Mouse (Mus musculus) midbrain, postnatal 0 days (tissue): Measurements from ENCODE around the gene Sec24b. TPM values are rescaled to one million over a fixed set of nuclear protein-coding genes. Genes with fewer than 3 reads are reported as not detected.

Source experiments
- ATAC-seq: fragments of 200-750 bp; cut with Nextera tagmentation; 2 replicates; pipeline ENCODE4 v1.8.0; 2017; ENCODE audit warnings: moderate number of reproducible peaks, mild to moderate bottlenecking, moderate TSS enrichment, moderate library complexity; ENCODE audit not compliant: low FRiP score
- DNase-seq: peaks from one replicate; pipeline ENCODE4 v3.0.0-alpha.2; 2015; ENCODE audit warnings: low spot score
- H3K27ac ChIP-seq: fragments of 300-500 bp; sonication (generic); 2 replicates; pipeline ENCODE4 v1.5.1; 2014; ENCODE audit warnings: low read depth, mild to moderate bottlenecking, low read length, mixed read lengths
- H3K27me3 ChIP-seq: fragments of 300-500 bp; sonication (generic); 2 replicates; pipeline ENCODE4 v1.6.1; 2014; ENCODE audit warnings: low read length, control low read depth, mixed read lengths; ENCODE audit not compliant: insufficient read depth
- H3K36me3 ChIP-seq: fragments of 300-500 bp; sonication (generic); 2 replicates; pipeline ENCODE4 v1.6.1; 2014; ENCODE audit warnings: low read length, control low read depth, mixed read lengths; ENCODE audit not compliant: insufficient read depth
- H3K4me1 ChIP-seq: fragments of 300-500 bp; sonication (generic); 2 replicates; pipeline ENCODE4 v1.6.1; 2014; ENCODE audit warnings: mild to moderate bottlenecking, control low read depth, antibody characterized with exemption, low read length, mixed read lengths; ENCODE audit not compliant: insufficient read depth
- H3K4me2 ChIP-seq: fragments of 300-500 bp; sonication (generic); 2 replicates; pipeline ENCODE4 v1.6.1; 2014; ENCODE audit warnings: low read depth, mild to moderate bottlenecking, low read length, mixed read lengths; ENCODE audit not compliant: poor library complexity, severe bottlenecking
- H3K4me3 ChIP-seq: fragments of 300-500 bp; sonication (generic); 2 replicates; pipeline ENCODE4 v1.5.1; 2014; ENCODE audit warnings: low read depth, mild to moderate bottlenecking, low read length, moderate library complexity
- H3K9ac ChIP-seq: fragments of 300-500 bp; sonication (generic); replicated peaks from 2 replicates; pipeline ENCODE4 v1.6.1; 2014; ENCODE audit warnings: mild to moderate bottlenecking, low read length, moderate library complexity, mixed read lengths; ENCODE audit not compliant: poor library complexity, severe bottlenecking
- H3K9me3 ChIP-seq: fragments of 300-500 bp; sonication (generic); 2 replicates; pipeline ENCODE4 v1.6.1; 2016; ENCODE audit warnings: low read length, control low read depth
- CTCF ChIP-seq: IDR thresholded peaks from 2 replicates; pipeline ENCODE4 v1.5.1; 2016; ENCODE audit warnings: antibody characterized with exemption, mild to moderate bottlenecking
- WGBS: fragments of 180-500 bp; shearing (Covaris S2); extraction: QIAGEN DNeasy Blood & Tissue Kit; methylation state at CpG from one replicate; pipeline ENCODE4 v1.1.7; 2014; 5-methylcytosine and 5-hydroxymethylcytosine counted together
- polyA plus RNA-seq: library from polyadenylated mRNA; unstranded; fragments of >200 nt; fragmentation: Nextera tagmentation; extraction: Ambion mirVana; gene quantifications from 2 replicates; pipeline ENCODE4 v1.2.1, GENCODE M21; 2015
- total RNA-seq: library from RNA; depleted of rRNA; stranded (reverse); fragments of >200 nt; gene quantifications from 2 replicates; pipeline ENCODE4 v1.2.3, GENCODE M21; 2014

Sec24b gene
- total and polyA plus RNA-seq, 2 experiments from 2014 or later, result 29.1 to 39.7 TPM

GRCm38 (mm10) chr3:129969432-129970395, 91.6 kb downstream of the Sec24b start, which contains the start of gene Mcub:
Mcub (minus strand) TSS chr3:129970206.
- Histone ChIP-seq H3K27me3 (peaks cover 13% of the 10 kb centered on the region), H3K36me3 (no peaks in the 10 kb centered on the region), H3K27ac (no peak within 1 kb of the TSS), H3K9ac (peak within 1 kb of the TSS; percentile 24; the same call in 1 of the 2 replicates), H3K9me3 (no peaks in the 10 kb centered on the region), H3K4me1 (peaks cover 7% of the 10 kb centered on the region; the same call in 1 of the 2 replicates), H3K4me3 (peak within 1 kb of the TSS; percentile 49), H3K4me2 (peak within 1 kb of the TSS; percentile 100)
- WGBS, result under 1% methylated on average over 59 of the region's 63 CpGs
- no peak for TF ChIP-seq CTCF
- DNase-seq, result no peak
- ATAC-seq, result peak; percentile 35

- 32% methylated on average over 10 of the region's 10 CpGs for WGBS
- H3K27ac ChIP-seq, result no peak overlapping the region
- peaks cover 13% of the 10 kb centered on the region for H3K27me3 ChIP-seq
- no peak for ATAC-seq
- DNase-seq, result no peak
- H3K4me3 ChIP-seq, result peak overlapping the region; percentile 49
- TF ChIP-seq CTCF, result no peak
- H3K4me2 ChIP-seq, result peak overlapping the region; percentile 100
- H3K9ac ChIP-seq, result 0 out of 2 replicates have a peak overlapping the region, but pooled peaks have one; percentile 24
- H3K36me3 ChIP-seq, result no peaks in the 10 kb centered on the region
- H3K4me1 ChIP-seq, result peaks cover 7% of the 10 kb centered on the region; the same call in 1 of the 2 replicates
- H3K9me3 ChIP-seq, result no peaks in the 10 kb centered on the region
These were observed 92.3 kb downstream of the Sec24b start for GRCm38 (mm10) chr3:129969031-129969430.

GRCm38 (mm10) chr3:129967874-129968273, 93.5 kb downstream of the Sec24b start:
- Histone ChIP-seq H3K27ac (no peak overlapping the region), H3K9ac (no peak overlapping the region), H3K4me2 (no peak overlapping the region), H3K4me3 (no peak overlapping the region), H3K27me3 (peaks cover 13% of the 10 kb centered on the region), H3K4me1 (peaks cover 7% of the 10 kb centered on the region; the same call in 1 of the 2 replicates), H3K36me3 (no peaks in the 10 kb centered on the region), H3K9me3 (no peaks in the 10 kb centered on the region)
- DNase-seq (no peak), ATAC-seq (no peak)
- TF ChIP-seq CTCF, result no peak
- 62% methylated on average over 9 of the region's 9 CpGs for WGBS

GRCm38 (mm10) chr3:129964681-129965080, 96.7 kb downstream of the Sec24b start:
- 95% methylated on average over 8 of the region's 8 CpGs for WGBS

GRCm38 (mm10) chr3:129962533-129962932, 98.8 kb downstream of the Sec24b start:
- no peaks in the 10 kb centered on the region for H3K4me1 ChIP-seq
- ATAC-seq (no peak), DNase-seq (no peak)
- no peaks in the 10 kb centered on the region for H3K36me3 ChIP-seq
- TF ChIP-seq CTCF, result no peak
- H3K27me3 ChIP-seq, result no peaks in the 10 kb centered on the region
- no peak overlapping the region for H3K9ac ChIP-seq
- no peak overlapping the region for H3K4me2 ChIP-seq
- no peak overlapping the region for H3K4me3 ChIP-seq
- H3K27ac ChIP-seq, result no peak overlapping the region
- 74% methylated on average over 8 of the region's 8 CpGs for WGBS
- no peaks in the 10 kb centered on the region for H3K9me3 ChIP-seq

More at GRCm38 (mm10) chr3:129964681-129965080, 96.7 kb downstream of the Sec24b start:
- no peak for DNase-seq
- TF ChIP-seq CTCF, result no peak
- Histone ChIP-seq H3K9ac (no peak overlapping the region), H3K4me3 (no peak overlapping the region), H3K27me3 (peaks cover 8% of the 10 kb centered on the region), H3K9me3 (no peaks in the 10 kb centered on the region), H3K27ac (no peak overlapping the region), H3K4me1 (no peaks in the 10 kb centered on the region), H3K4me2 (no peak overlapping the region), H3K36me3 (no peaks in the 10 kb centered on the region)
- no peak for ATAC-seq

GRCm38 (mm10) chr3:129953296-129953695, 108.1 kb downstream of the Sec24b start:
- H3K4me1 ChIP-seq, result no peaks in the 10 kb centered on the region
- H3K9ac ChIP-seq, result no peak overlapping the region
- H3K4me3 ChIP-seq, result no peak overlapping the region
- WGBS, result 88% methylated on average over 4 of the region's 4 CpGs
- no peak for ATAC-seq
- DNase-seq, result no peak
- no peak overlapping the region for H3K27ac ChIP-seq
- no peak overlapping the region for H3K4me2 ChIP-seq
- TF ChIP-seq CTCF, result no peak
- no peaks in the 10 kb centered on the region for H3K27me3 ChIP-seq
- no peaks in the 10 kb centered on the region for H3K9me3 ChIP-seq
- no peaks in the 10 kb centered on the region for H3K36me3 ChIP-seq
